Comparison of ENCODE assay signal across 10 mouse cellular contexts in genomic region chr7:99434672-99435250, GRCm38 (mm10). TPM values are rescaled to one million over a fixed set of nuclear protein-coding genes. Genes with fewer than 3 reads are reported as not detected.
A peak's percentile ranks its signal among the peaks of the same experiment; 100 is the strongest.
DNase-seq lines count a peak whose midpoint lies in the region; ATAC-seq lines count a peak whose summit lies in the region.
"Had no signal": no experiment of that assay in that cellular context is flagged by ENCODE, and none has a peak within 500 bp of the region (broad histone marks: within the 10 kb centered on the region; RNA-seq: fewer than 3 reads in every experiment).

No protein-coding gene starts in this region.

- H3K9me3 ChIP-seq in hindbrain, embryonic 16.5 days (ENCODE audit: control insufficient read depth, low read length), result no peaks in the 10 kb centered on the region
- no peaks in the 10 kb centered on the region for H3K9me3 ChIP-seq in hindbrain, embryonic 12.5 days (replicated peaks)
- no peaks in the 10 kb centered on the region for H3K9me3 ChIP-seq in intestine, embryonic 14.5 days (ENCODE audit: control insufficient read depth, low read length)
- no peaks in the 10 kb centered on the region for H3K9me3 ChIP-seq in midbrain, embryonic 15.5 days

- no peak for ATAC-seq in hindbrain, embryonic 16.5 days
- ATAC-seq in hindbrain, embryonic 12.5 days (ENCODE audit: low FRiP score), result no peak
- ATAC-seq in intestine, embryonic 14.5 days (replicated peaks; ENCODE audit: low FRiP score, low TSS enrichment, low read depth), result no peak
- 0 out of 2 replicates have a peak, but pooled peaks have one; percentile 12 for ATAC-seq in midbrain, embryonic 15.5 days (replicated peaks)
- ATAC-seq: Patski had no signal

- no peak overlapping the region for H3K4me3 ChIP-seq in hindbrain, embryonic 16.5 days (ENCODE audit: low read length)
- no peak overlapping the region for H3K4me3 ChIP-seq in hindbrain, embryonic 12.5 days
- no peak overlapping the region for H3K4me3 ChIP-seq in intestine, embryonic 14.5 days (ENCODE audit: low read depth, low read length)
- no peak overlapping the region for H3K4me3 ChIP-seq in midbrain, embryonic 15.5 days

- H3K36me3 ChIP-seq in hindbrain, embryonic 16.5 days (ENCODE audit: control insufficient read depth, insufficient read depth, low read length), result no peaks in the 10 kb centered on the region
- 0 out of 2 replicates have a peak, but pooled peaks cover 8% of the 10 kb centered on the region for H3K36me3 ChIP-seq in hindbrain, embryonic 12.5 days
- no peaks in the 10 kb centered on the region for H3K36me3 ChIP-seq in intestine, embryonic 14.5 days (ENCODE audit: control insufficient read depth, insufficient read depth, low read length)
- H3K36me3 ChIP-seq in midbrain, embryonic 15.5 days (replicated peaks), result no peaks in the 10 kb centered on the region

- 38% methylated on average over 12 of the region's 12 CpGs for WGBS in hindbrain, embryonic 16.5 days
- WGBS in hindbrain, embryonic 12.5 days, result 48% methylated on average over 12 of the region's 12 CpGs
- 60% methylated on average over 12 of the region's 12 CpGs for WGBS in intestine, embryonic 14.5 days
- 16% methylated on average over 12 of the region's 12 CpGs for WGBS in midbrain, embryonic 15.5 days

- DNase-seq in T-cell, adult 2 months (ENCODE audit: low spot score), result peak; percentile 10
- no peak for DNase-seq in intestine, embryonic 14.5 days (ENCODE audit: low spot score)
- no peak for DNase-seq in left cerebral cortex, adult 11 months (ENCODE audit: low spot score)
- no peak for DNase-seq in frontal cortex, postnatal 36 days (ENCODE audit: low spot score in 2 of 2)
- DNase-seq in left cerebral cortex, postnatal 4 days, result no peak
- DNase-seq: cerebellum, postnatal 10 days had no signal

- no peak overlapping the region for H3K4me2 ChIP-seq in hindbrain, embryonic 16.5 days (ENCODE audit: low read length)
- H3K4me2 ChIP-seq in hindbrain, embryonic 12.5 days (replicated peaks), result no peak overlapping the region
- no peak overlapping the region for H3K4me2 ChIP-seq in intestine, embryonic 14.5 days (ENCODE audit: low read length)
- H3K4me2 ChIP-seq in midbrain, embryonic 15.5 days, result no peak overlapping the region

- no peaks in the 10 kb centered on the region for H3K27me3 ChIP-seq in hindbrain, embryonic 16.5 days (replicated peaks; ENCODE audit: control insufficient read depth, insufficient read depth, low read length)
- H3K27me3 ChIP-seq in hindbrain, embryonic 12.5 days, result no peaks in the 10 kb centered on the region
- no peaks in the 10 kb centered on the region for H3K27me3 ChIP-seq in intestine, embryonic 14.5 days (replicated peaks; ENCODE audit: control insufficient read depth, insufficient read depth, low read length)
- H3K27me3 ChIP-seq in midbrain, embryonic 15.5 days (replicated peaks), result no peaks in the 10 kb centered on the region
- H3K27me3 ChIP-seq: Patski had no signal

- peaks cover 6% of the 10 kb centered on the region for H3K4me1 ChIP-seq in hindbrain, embryonic 16.5 days (ENCODE audit: control insufficient read depth, insufficient read depth, low read depth, low read length)
- H3K4me1 ChIP-seq in hindbrain, embryonic 12.5 days, result peaks cover 34% of the 10 kb centered on the region
- H3K4me1 ChIP-seq in intestine, embryonic 14.5 days (replicated peaks; ENCODE audit: control insufficient read depth, insufficient read depth, low read length), result 0 out of 2 replicates have a peak, but pooled peaks cover 2% of the 10 kb centered on the region
- H3K4me1 ChIP-seq in midbrain, embryonic 15.5 days, result peaks cover 31% of the 10 kb centered on the region

- intact Hi-C loops in left cerebral cortex, postnatal 4 days (cut with DNase I), result no loop called here

- H3K27ac ChIP-seq in hindbrain, embryonic 16.5 days (ENCODE audit: low read depth, low read length), result no peak overlapping the region
- no peak overlapping the region for H3K27ac ChIP-seq in hindbrain, embryonic 12.5 days
- H3K27ac ChIP-seq in intestine, embryonic 14.5 days (ENCODE audit: low read depth), result 0 out of 2 replicates have a peak overlapping the region, but pooled peaks have one; percentile 3
- H3K27ac ChIP-seq in midbrain, embryonic 15.5 days, result peak overlapping the region; percentile 40

- 0 out of 2 replicates have a peak overlapping the region, but pooled peaks have one; percentile 13 for H3K9ac ChIP-seq in hindbrain, embryonic 16.5 days (ENCODE audit: low read depth, low read length)
- H3K9ac ChIP-seq in hindbrain, embryonic 12.5 days, result no peak overlapping the region
- H3K9ac ChIP-seq in intestine, embryonic 14.5 days (ENCODE audit: low read length), result no peak overlapping the region
- no peak overlapping the region for H3K9ac ChIP-seq in midbrain, embryonic 15.5 days

RNA-seq across cellular contexts. Expression of gene Klhl35, which starts 31.0 kb away (rescaled TPM):
- polyA plus RNA-seq in hindbrain, embryonic 16.5 days (2015; fragmentation: Nextera tagmentation; extraction: Ambion mirVana), result 0.54 and 1.6 TPM in 2 replicates
- 39.2 and 47.1 TPM in 2 replicates for polyA plus RNA-seq in hindbrain, embryonic 12.5 days (2016; fragmentation: Nextera tagmentation; extraction: Ambion mirVana)
- polyA plus RNA-seq in intestine, embryonic 14.5 days (2014; fragmentation: Nextera tagmentation; extraction: Ambion mirVana), result 0.59 and 1.0 TPM in 2 replicates
- polyA plus RNA-seq in midbrain, embryonic 15.5 days (2015; fragmentation: Nextera tagmentation; extraction: Ambion mirVana), result 7.1 and 7.5 TPM in 2 replicates
- total RNA-seq in left cerebral cortex, postnatal 4 days (2021), result 1 to 10 TPM; 4.8 to 5.8 TPM

RNA-seq across cellular contexts. Expression of gene Rps3, which starts 48.8 kb away (rescaled TPM):
- 398 and 428 TPM in 2 replicates for polyA plus RNA-seq in hindbrain, embryonic 16.5 days (2015; fragmentation: Nextera tagmentation; extraction: Ambion mirVana)
- polyA plus RNA-seq in hindbrain, embryonic 12.5 days (2016; fragmentation: Nextera tagmentation; extraction: Ambion mirVana), result 512 and 534 TPM in 2 replicates
- 963 and 1,042 TPM in 2 replicates for polyA plus RNA-seq in intestine, embryonic 14.5 days (2014; fragmentation: Nextera tagmentation; extraction: Ambion mirVana)
- polyA plus RNA-seq in midbrain, embryonic 15.5 days (2015; fragmentation: Nextera tagmentation; extraction: Ambion mirVana), result 382 and 405 TPM in 2 replicates
- 100 to 1,000 TPM; 379 to 396 TPM for total RNA-seq in left cerebral cortex, postnatal 4 days (2021)

RNA-seq across cellular contexts. Expression of gene Gdpd5, which starts 53.5 kb away (rescaled TPM):
- 36.9 and 43.8 TPM in 2 replicates for polyA plus RNA-seq in hindbrain, embryonic 16.5 days (2015; fragmentation: Nextera tagmentation; extraction: Ambion mirVana)
- polyA plus RNA-seq in hindbrain, embryonic 12.5 days (2016; fragmentation: Nextera tagmentation; extraction: Ambion mirVana), result 43.8 and 44.5 TPM in 2 replicates
- polyA plus RNA-seq in intestine, embryonic 14.5 days (2014; fragmentation: Nextera tagmentation; extraction: Ambion mirVana), result 18.6 and 23.4 TPM in 2 replicates
- 51.8 and 53.3 TPM in 2 replicates for polyA plus RNA-seq in midbrain, embryonic 15.5 days (2015; fragmentation: Nextera tagmentation; extraction: Ambion mirVana)
- 10 to 100 TPM; 54.4 to 63.0 TPM for total RNA-seq in left cerebral cortex, postnatal 4 days (2021)

Comparison
In these comparisons a context has a peak if more than half of its experiments do, and no peak if none do; other contexts are left out.
1. H3K27ac ChIP-seq: peak in intestine, embryonic 14.5 days (single experiment) and midbrain, embryonic 15.5 days (single experiment); none in hindbrain, embryonic 16.5 days (single experiment) and hindbrain, embryonic 12.5 days (single experiment).